Mouse (Mus musculus): ENCODE results near the gene Gm5134. TPM values are rescaled to one million over a fixed set of nuclear protein-coding genes. Genes with fewer than 3 reads are reported as not detected.
A peak's percentile ranks its signal among the peaks of the same experiment; 100 is the strongest.

Gm5134 gene
- polyA plus RNA-seq, 1 experiment from 2014 or later = not detected

- in situ Hi-C loops (cut with MboI; ENCODE audit: low pct_unique_long_range_greater_than_20kb) = no loop called here
- TF ChIP-seq CTCF (IDR thresholded peaks at IDR 0.05) = peak; percentile 0
- ATAC-seq = no peak
- ChIA-PET POLR2A (no interaction called here), CTCF (no interaction called here)
- no peak for DNase-seq (ENCODE audit: low read depth, low spot score)
- no peaks in the 10 kb centered on the region for H3K27me3 ChIP-seq
Measured at GRCm38 (mm10) chr10:76016886-76017285, 62.6 kb downstream of the Gm5134 start.

- in situ Hi-C loops (cut with MboI; ENCODE audit: low pct_unique_long_range_greater_than_20kb) = no loop called here
- POLR2A ChIA-PET = no interaction called here
- H3K27me3 ChIP-seq = no peaks in the 10 kb centered on the region
- no peak for ATAC-seq
- no peak for TF ChIP-seq CTCF (IDR thresholded peaks at IDR 0.05)
- CTCF ChIA-PET = interaction anchor here (1.0 kb wide), 1 partner anchor 10 kb away, joined by 3 read pairs; no protein-coding TSS in a partner anchor
- no peak for DNase-seq (ENCODE audit: low read depth, low spot score)
Measured at GRCm38 (mm10) chr10:76021728-76022127, 67.4 kb downstream of the Gm5134 start.

- ChIA-PET POLR2A (no interaction called here), CTCF (no interaction called here)
- no peaks in the 10 kb centered on the region for H3K27me3 ChIP-seq
Measured at GRCm38 (mm10) chr10:76023921-76024320, 69.6 kb downstream of the Gm5134 start.

GRCm38 (mm10) chr10:76025470-76026190 is 71.3 kb downstream of the Gm5134 start:
- DNase-seq (ENCODE audit: low read depth, low spot score) (no peak), ATAC-seq (no peak)
- no peak for TF ChIP-seq CTCF (IDR thresholded peaks at IDR 0.05)
- in situ Hi-C loops (cut with MboI; ENCODE audit: low pct_unique_long_range_greater_than_20kb) = no loop called here
- POLR2A ChIA-PET = interaction anchor here (0.6 kb wide), 1 partner anchor 24 kb away, joined by 3 read pairs; no protein-coding TSS in a partner anchor
- H3K27me3 ChIP-seq = no peaks in the 10 kb centered on the region
- CTCF ChIA-PET = interaction anchor here (1.4 kb wide), 1 partner anchor 10 kb away, joined by 3 read pairs; no protein-coding TSS in a partner anchor

More at GRCm38 (mm10) chr10:76023921-76024320, 69.6 kb downstream of the Gm5134 start:
- TF ChIP-seq CTCF (IDR thresholded peaks at IDR 0.05) = no peak
- DNase-seq (ENCODE audit: low read depth, low spot score) = no peak
- no peak for ATAC-seq
- in situ Hi-C loops (cut with MboI; ENCODE audit: low pct_unique_long_range_greater_than_20kb) = no loop called here

- DNase-seq (ENCODE audit: low read depth, low spot score) = no peak
- no peak for ATAC-seq
- no peak for TF ChIP-seq CTCF (IDR thresholded peaks at IDR 0.05)
- in situ Hi-C loops (cut with MboI; ENCODE audit: low pct_unique_long_range_greater_than_20kb) = no loop called here
- ChIA-PET CTCF (no interaction called here), POLR2A (interaction anchor here (0.6 kb wide), 1 partner anchor 186 kb away, joined by 3 read pairs; no protein-coding TSS in a partner anchor)
- no peaks in the 10 kb centered on the region for H3K27me3 ChIP-seq
Measured at GRCm38 (mm10) chr10:76027127-76028015, 73.1 kb downstream of the Gm5134 start.

GRCm38 (mm10) chr10:76028016-76028366 is 73.7 kb downstream of the Gm5134 start:
- POLR2A ChIA-PET = no interaction called here
- no peak for ATAC-seq
- no peaks in the 10 kb centered on the region for H3K27me3 ChIP-seq
- TF ChIP-seq CTCF (IDR thresholded peaks at IDR 0.05) = no peak
- in situ Hi-C loops (cut with MboI; ENCODE audit: low pct_unique_long_range_greater_than_20kb) = no loop called here
- DNase-seq (ENCODE audit: low read depth, low spot score) = no peak
- CTCF ChIA-PET = no interaction called here

- no peak for DNase-seq (ENCODE audit: low read depth, low spot score)
- TF ChIP-seq CTCF (IDR thresholded peaks at IDR 0.05) = no peak
- in situ Hi-C loops (cut with MboI; ENCODE audit: low pct_unique_long_range_greater_than_20kb) = no loop called here
- ChIA-PET CTCF (no interaction called here), POLR2A (no interaction called here)
- ATAC-seq = no peak
- no peaks in the 10 kb centered on the region for H3K27me3 ChIP-seq
Measured at GRCm38 (mm10) chr10:76028396-76028795, 74.1 kb downstream of the Gm5134 start.

GRCm38 (mm10) chr10:76029276-76029675 is 75.0 kb downstream of the Gm5134 start:
- POLR2A ChIA-PET = no interaction called here
- CTCF ChIA-PET = no interaction called here
- ATAC-seq = no peak
- in situ Hi-C loops (cut with MboI; ENCODE audit: low pct_unique_long_range_greater_than_20kb) = no loop called here
- no peak for TF ChIP-seq CTCF (IDR thresholded peaks at IDR 0.05)
- no peak for DNase-seq (ENCODE audit: low read depth, low spot score)
- H3K27me3 ChIP-seq = no peaks in the 10 kb centered on the region

GRCm38 (mm10) chr10:76030496-76030895 is 76.2 kb downstream of the Gm5134 start:
- in situ Hi-C loops (cut with MboI; ENCODE audit: low pct_unique_long_range_greater_than_20kb) = no loop called here
- ChIA-PET CTCF (no interaction called here), POLR2A (no interaction called here)
- no peak for TF ChIP-seq CTCF (IDR thresholded peaks at IDR 0.05)
- H3K27me3 ChIP-seq = no peaks in the 10 kb centered on the region
- no peak for ATAC-seq
- no peak for DNase-seq (ENCODE audit: low read depth, low spot score)

GRCm38 (mm10) chr10:76031511-76032401 is 77.4 kb downstream of the Gm5134 start:
- in situ Hi-C loops (cut with MboI; ENCODE audit: low pct_unique_long_range_greater_than_20kb) = no loop called here
- ChIA-PET CTCF (interaction anchor here (0.8 kb wide), 1 partner anchor 10 kb away, joined by 3 read pairs; no protein-coding TSS in a partner anchor), POLR2A (no interaction called here)
- TF ChIP-seq CTCF (IDR thresholded peaks at IDR 0.05) = no peak
- no peaks in the 10 kb centered on the region for H3K27me3 ChIP-seq
- DNase-seq (ENCODE audit: low read depth, low spot score) = no peak
- ATAC-seq = peak; percentile 28
